Mouse (Mus musculus): ENCODE results near the gene Slc5a7. TPM values are rescaled to one million over a fixed set of nuclear protein-coding genes. Genes with fewer than 3 reads are reported as not detected.

Gene Slc5a7
- 0.11 TPM for polyA plus RNA-seq (2014; fragmentation: Illumina TruSeq; extraction: RNeasy Lipid Tissue Mini Kit (QIAGEN cat#74804); ENCODE audit: low read depth, low replicate concordance)

DNA sequence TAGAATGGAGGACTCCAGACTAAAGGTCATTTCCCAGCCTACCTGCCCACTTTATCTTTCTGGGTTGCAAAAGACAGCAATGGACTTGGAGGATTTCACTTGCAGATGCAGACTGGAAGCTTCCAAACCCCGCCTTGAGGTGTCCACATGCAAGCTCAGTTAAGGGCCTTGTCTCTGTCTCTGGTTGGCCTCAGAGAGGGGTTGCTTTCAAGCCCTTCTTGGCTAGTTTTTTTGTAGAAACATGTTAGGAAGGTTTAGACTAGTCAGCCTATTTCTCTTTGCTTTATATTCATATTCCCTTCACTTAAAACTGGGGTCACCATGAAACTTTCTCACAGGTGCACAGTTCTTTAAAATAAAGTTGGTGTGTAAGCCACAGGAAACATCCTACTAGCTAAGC lies at the start of gene Slc5a7:
Gene Slc5a7 (minus strand): TSS at position 101 of the 400 bp plus-strand sequence.

All from adipose tissue, adult 10 weeks (tissue).